Mouse (Mus musculus) bone marrow macrophage, adult 2 months (primary cell): ENCODE data around the gene Grm8. TPM values are rescaled to one million over a fixed set of nuclear protein-coding genes. Genes with fewer than 3 reads are reported as not detected.
"Not testable (repeated sequence)": the region's sequence is repeated elsewhere in the genome, so short reads cannot be mapped to it uniquely, and the experiment has no call there.

Experiments
- H3K27ac ChIP-seq: 2 replicates; pipeline ENCODE4 v1.5.1; 2012; ENCODE audit warnings: low read depth, low read length; ENCODE audit not compliant: insufficient read depth
- H3K4me1 ChIP-seq: 2 replicates; pipeline ENCODE4 v1.6.1; 2012; ENCODE audit warnings: low read length; ENCODE audit not compliant: control insufficient read depth, insufficient read depth
- H3K4me3 ChIP-seq: 2 replicates; pipeline ENCODE4 v1.5.1; 2012; ENCODE audit warnings: mild to moderate bottlenecking, low read length, moderate library complexity; ENCODE audit not compliant: insufficient read depth
- CTCF ChIP-seq: IDR thresholded peaks from 2 replicates; pipeline ENCODE4 v1.5.1; 2012; ENCODE audit warnings: low read depth, mild to moderate bottlenecking, low read length, moderate library complexity
- POLR2A ChIP-seq: IDR thresholded peaks from 2 replicates; pipeline ENCODE4 v1.6.1; 2012; ENCODE audit warnings: mild to moderate bottlenecking, low read depth, low read length, borderline replicate concordance
- polyA plus RNA-seq: library from polyadenylated mRNA; stranded (reverse); fragments of >200 nt; gene quantifications from 2 replicates; pipeline ENCODE4 v1.2.4, GENCODE M21; 2012; ENCODE audit not compliant: missing spikeins, insufficient read depth, insufficient read length

Gene Grm8
- polyA plus RNA-seq, 1 experiment, result not detected

GRCm38 (mm10) chr6:27892886-27893285 is 242.1 kb downstream of the Grm8 start:
- H3K4me1 ChIP-seq, result no peaks in the 10 kb centered on the region
- no peak overlapping the region for H3K4me3 ChIP-seq
- H3K27ac ChIP-seq, result no peak overlapping the region
- TF ChIP-seq POLR2A (no peak), CTCF (no peak)

DNA sequence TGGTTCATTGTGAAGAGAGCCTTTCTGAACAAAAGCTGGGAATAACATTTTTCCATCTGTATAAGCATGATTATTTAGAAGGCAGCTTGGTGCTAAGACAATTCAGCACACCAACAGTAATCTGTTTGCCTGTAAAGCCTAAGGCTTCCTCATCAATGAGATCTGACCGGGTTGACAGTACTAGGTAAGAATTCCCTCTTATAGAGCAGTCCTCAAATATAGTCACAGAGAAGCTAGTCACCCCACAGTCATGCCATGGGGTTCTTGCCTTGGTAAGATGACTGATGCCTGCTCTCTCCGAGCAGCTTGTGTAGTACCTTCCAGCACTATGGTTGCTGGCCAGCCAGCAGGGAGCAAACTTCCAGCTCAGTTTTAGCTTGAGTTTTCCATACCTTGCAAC is 246.6 kb downstream of the Grm8 start:
- H3K4me1 ChIP-seq, result no peaks in the 10 kb centered on the region
- H3K27ac ChIP-seq, result no peak overlapping the region
- no peak for TF ChIP-seq POLR2A
- no peak for TF ChIP-seq CTCF
- no peak overlapping the region for H3K4me3 ChIP-seq

DNA sequence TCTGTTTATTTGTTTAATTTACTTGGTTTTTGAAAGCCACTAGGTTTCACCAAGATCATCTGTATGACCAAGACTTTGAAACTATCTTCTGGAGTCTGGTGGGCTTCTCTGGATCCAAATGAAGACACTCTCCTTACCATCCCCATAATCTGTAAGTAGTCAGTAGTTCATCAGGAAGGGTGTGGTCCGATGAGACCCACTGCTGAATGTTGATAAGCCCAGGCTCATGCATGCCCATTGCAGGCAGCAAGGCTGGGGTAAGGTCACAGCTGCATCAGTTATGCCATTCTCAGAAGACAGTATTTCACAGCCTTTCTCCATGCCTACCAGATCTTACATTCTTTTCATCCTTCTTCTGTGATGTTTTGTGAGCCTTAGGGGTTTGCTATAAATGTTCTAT is 247.1 kb downstream of the Grm8 start:
- Histone ChIP-seq H3K4me3 (no peak overlapping the region), H3K27ac (no peak overlapping the region), H3K4me1 (no peaks in the 10 kb centered on the region)
- TF ChIP-seq POLR2A (no peak), CTCF (no peak)

DNA sequence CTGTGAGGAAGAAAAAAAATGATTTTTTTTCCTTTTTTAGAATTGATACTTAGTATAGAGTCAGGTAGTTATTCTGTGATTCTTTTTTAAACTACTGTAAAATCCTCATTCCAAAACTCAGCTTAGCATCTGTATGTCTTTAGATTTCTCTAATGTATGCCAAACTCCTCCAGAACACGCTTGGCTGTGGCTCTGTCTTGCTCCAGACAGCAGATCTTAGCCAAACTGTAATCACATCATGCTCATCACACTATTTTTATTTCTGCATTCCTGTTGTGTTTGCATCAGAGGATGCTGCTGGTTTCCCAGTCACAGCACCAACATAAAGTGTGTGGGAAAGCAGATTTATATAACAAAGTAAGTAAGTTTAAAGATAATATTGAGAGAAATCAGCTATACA is 249.2 kb downstream of the Grm8 start:
- TF ChIP-seq CTCF, result no peak
- TF ChIP-seq POLR2A, result no peak
- no peaks in the 10 kb centered on the region for H3K4me1 ChIP-seq

DNA sequence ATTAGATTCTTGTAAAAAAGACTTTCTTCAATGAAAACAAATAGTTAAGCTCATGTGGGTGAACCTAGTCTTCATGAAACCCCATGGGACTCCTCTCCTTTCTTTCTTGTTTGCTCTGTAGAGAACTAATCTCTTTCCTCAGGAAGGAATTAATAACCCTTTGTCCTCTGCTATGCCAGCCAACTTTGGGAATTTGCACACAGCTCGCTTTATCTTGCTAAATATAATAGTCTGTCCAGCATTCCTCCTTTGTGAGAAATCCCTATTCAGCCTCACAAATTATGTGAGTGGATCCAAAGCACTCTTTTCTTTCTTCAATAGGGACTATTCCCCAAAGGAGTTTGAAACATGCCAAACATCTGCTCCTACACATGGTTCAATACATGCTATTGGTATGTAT is 285.3 kb downstream of the Grm8 start:
- Histone ChIP-seq H3K4me3 (no peak overlapping the region), H3K4me1 (no peaks in the 10 kb centered on the region), H3K27ac (no peak overlapping the region)
- TF ChIP-seq POLR2A, result no peak
- no peak for TF ChIP-seq CTCF

More for the DNA sequence above, 249.2 kb downstream of the Grm8 start:
- H3K27ac ChIP-seq, result no peak overlapping the region
- no peak overlapping the region for H3K4me3 ChIP-seq

- H3K4me1 ChIP-seq, result no peaks in the 10 kb centered on the region
- no peak overlapping the region for H3K27ac ChIP-seq
- TF ChIP-seq POLR2A (no peak), CTCF (no peak)
- no peak overlapping the region for H3K4me3 ChIP-seq
These were observed 298.8 kb downstream of the Grm8 start for GRCm38 (mm10) chr6:27836159-27836558.

DNA sequence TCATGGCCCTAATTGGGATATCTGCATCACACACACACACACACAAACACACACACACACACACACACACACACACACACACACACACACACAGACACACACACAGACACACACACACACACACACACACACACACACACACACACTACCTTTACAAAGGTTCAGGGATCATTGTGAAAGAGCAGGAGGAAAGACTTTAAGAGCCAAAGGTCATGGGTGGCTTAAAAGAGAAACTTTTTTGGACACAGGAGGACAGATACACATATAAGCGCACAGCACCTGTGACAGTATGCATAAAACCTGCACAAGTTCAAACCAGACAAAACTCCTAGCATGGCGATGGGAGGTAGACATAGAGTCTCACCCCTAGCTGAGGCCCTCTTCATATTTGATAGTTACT is 315.2 kb downstream of the Grm8 start:
- H3K27ac ChIP-seq, H3K4me1 ChIP-seq, H3K4me3 ChIP-seq: not testable (repeated sequence)

- Histone ChIP-seq H3K27ac (no peak overlapping the region), H3K4me3 (no peak overlapping the region), H3K4me1 (no peaks in the 10 kb centered on the region)
- TF ChIP-seq CTCF (no peak), POLR2A (no peak)
These were observed 322.2 kb downstream of the Grm8 start for GRCm38 (mm10) chr6:27812789-27813188.

GRCm38 (mm10) chr6:27809996-27810395 is 325.0 kb downstream of the Grm8 start:
- Histone ChIP-seq H3K4me3 (no peak overlapping the region), H3K27ac (no peak overlapping the region), H3K4me1 (no peaks in the 10 kb centered on the region)
- TF ChIP-seq CTCF (no peak), POLR2A (no peak)

GRCm38 (mm10) chr6:27806741-27807140 is 328.2 kb downstream of the Grm8 start:
- Histone ChIP-seq H3K27ac (no peak overlapping the region), H3K4me1 (no peaks in the 10 kb centered on the region), H3K4me3 (no peak overlapping the region)
- TF ChIP-seq CTCF (no peak), POLR2A (no peak)

DNA sequence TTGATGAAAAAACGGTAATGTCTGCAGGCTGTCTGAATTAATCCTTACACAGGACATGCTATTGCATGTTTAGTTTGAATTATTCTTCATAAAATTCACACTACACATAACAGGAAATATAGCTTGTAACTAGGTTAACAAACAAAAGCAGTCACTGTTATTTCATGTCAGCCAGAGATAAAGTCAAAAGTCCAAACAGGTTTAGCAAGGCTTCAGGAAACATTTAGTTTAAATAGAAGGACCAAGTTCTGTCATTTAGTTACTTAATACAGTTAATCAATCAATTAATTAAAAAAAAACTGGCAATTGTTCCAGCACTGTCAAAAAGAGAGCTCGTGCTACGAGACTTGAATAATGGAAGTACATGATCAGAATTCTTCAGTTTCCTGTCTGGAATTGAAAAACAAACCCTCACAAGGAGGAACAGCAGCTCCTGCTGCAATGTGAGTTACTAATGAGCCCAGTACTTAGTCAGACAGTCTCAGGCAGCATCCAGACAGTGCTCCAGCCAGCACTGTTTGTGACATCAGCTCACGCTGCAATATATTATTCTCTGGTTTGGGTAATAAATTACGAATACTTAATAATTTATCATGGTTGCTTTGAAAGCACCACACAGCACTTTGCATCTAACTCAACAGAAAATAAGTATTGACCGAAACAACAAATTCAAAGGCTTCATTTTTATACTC is 334.0 kb downstream of the Grm8 start:
- no peak overlapping the region for H3K4me3 ChIP-seq
- no peak for TF ChIP-seq CTCF
- TF ChIP-seq POLR2A, result no peak

More for the DNA sequence above, 334.0 kb downstream of the Grm8 start:
- no peaks in the 10 kb centered on the region for H3K4me1 ChIP-seq
- no peak overlapping the region for H3K27ac ChIP-seq
